Mouse (Mus musculus) layer of hippocampus, adult 2 months (tissue): ENCODE results near the gene Tspan32. TPM values are rescaled to one million over a fixed set of nuclear protein-coding genes. Genes with fewer than 3 reads are reported as not detected.

Source experiments
- DNase-seq, 2 experiments: peaks; one replicate each; pipeline ENCODE4 v3.0.0; 2022; ENCODE audit warnings: low spot score in 2 of 2
- H3K27ac ChIP-seq: fragments of 200-600 bp; 2 replicates; pipeline ENCODE4 v1.8.1; 2022
- H3K4me3 ChIP-seq: fragments of 200-600 bp; 2 replicates; pipeline ENCODE4 v1.8.1; 2022; ENCODE audit warnings: mild to moderate bottlenecking
- CTCF ChIP-seq: fragments of 200-600 bp; conservative IDR thresholded peaks from 2 replicates; pipeline ENCODE4 v1.8.1; 2022; ENCODE audit warnings: antibody characterized with exemption, mild to moderate bottlenecking, moderate library complexity
- long read RNA-seq, 2 experiments: library from polyadenylated mRNA; stranded (forward); transcript quantifications; one replicate each; pipeline ENCODE4 v2.0.0; 2021; ENCODE audit warnings: borderline mapping rate in 2 of 2
- total RNA-seq, 2 experiments: library from RNA; stranded (reverse); gene quantifications; 2 replicates each; pipeline ENCODE4 v1.2.3; 2021

Tspan32 gene
- total RNA-seq = under 1 TPM in 1 of 2 experiments, not detected in 1; 0.36 TPM
- long read RNA-seq, experiment 1, partial matches to known transcripts = 0 of 1 reads
- long read RNA-seq, experiment 1, other reads (novel, unspliced or antisense) = 1 of 1 reads
- long read RNA-seq, experiment 2 = 0 reads

DNA sequence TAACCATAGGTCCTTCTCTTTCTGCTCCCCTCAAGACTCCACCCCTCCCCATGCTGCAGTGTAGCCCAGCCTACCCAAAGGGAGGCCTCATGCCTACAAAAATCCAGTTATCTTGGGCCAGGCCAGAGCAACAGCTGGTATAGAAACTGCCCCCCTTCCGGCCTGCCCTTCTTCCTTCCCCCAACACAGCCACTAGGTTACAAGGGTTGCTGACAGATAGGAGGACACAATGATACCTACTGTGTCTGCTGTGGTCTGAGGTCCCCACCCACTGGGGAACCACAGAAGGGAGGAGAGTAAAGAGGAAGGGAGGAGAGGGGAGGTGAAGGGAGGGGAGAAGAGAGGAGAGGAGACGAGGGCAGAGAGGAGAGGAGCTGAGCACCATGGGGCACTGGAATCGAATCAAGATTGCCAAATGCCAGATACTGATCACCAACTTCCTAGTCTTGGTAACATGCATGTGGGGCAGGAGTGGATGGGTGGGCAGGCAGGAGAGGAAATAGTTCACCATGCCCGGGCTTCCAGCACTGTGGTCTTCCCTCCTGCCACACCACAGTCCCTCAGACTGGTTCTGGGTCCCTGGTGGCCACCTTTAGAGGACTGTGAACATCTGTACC, at the start of gene Tspan32:
TSS of gene Tspan32 (plus strand) at position 320 of the 617 bp plus-strand sequence.
- H3K4me3 ChIP-seq = no peak within 1 kb of the TSS
- DNase-seq = no peak
- no peak for TF ChIP-seq CTCF
- no peak within 1 kb of the TSS for H3K27ac ChIP-seq

- TF ChIP-seq CTCF = no peak
- H3K27ac ChIP-seq = no peak overlapping the region
- DNase-seq = no peak
- H3K4me3 ChIP-seq = no peak overlapping the region
These were observed 48.8 kb upstream of the Tspan32 start for GRCm38 (mm10) chr7:142956018-142956417.

DNA sequence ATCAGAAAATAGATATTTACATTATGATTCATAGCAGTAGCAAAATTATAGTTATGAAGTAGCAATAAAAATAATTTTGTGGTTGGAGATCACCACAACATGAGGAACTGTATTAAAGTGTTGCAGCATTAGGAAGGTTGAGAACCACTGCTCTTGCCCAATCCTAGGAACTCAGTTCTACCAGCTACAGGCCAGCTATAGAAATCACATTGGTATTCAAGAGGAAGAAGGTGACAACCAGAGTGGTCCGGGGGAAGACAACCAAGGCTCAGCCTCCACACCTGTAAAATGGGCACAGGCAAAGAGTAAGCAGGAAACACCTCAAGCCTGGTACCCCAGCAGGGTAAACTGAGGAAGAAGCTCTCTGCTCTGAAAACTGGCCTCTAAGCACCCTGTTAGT, 46.0 kb upstream of the Tspan32 start:
- no peak for DNase-seq
- no peak for TF ChIP-seq CTCF
- Histone ChIP-seq H3K27ac (no peak overlapping the region), H3K4me3 (no peak overlapping the region)

GRCm38 (mm10) chr7:142959752-142960151, 45.1 kb upstream of the Tspan32 start:
- DNase-seq = no peak
- Histone ChIP-seq H3K4me3 (no peak overlapping the region), H3K27ac (no peak overlapping the region)
- TF ChIP-seq CTCF = no peak

DNA sequence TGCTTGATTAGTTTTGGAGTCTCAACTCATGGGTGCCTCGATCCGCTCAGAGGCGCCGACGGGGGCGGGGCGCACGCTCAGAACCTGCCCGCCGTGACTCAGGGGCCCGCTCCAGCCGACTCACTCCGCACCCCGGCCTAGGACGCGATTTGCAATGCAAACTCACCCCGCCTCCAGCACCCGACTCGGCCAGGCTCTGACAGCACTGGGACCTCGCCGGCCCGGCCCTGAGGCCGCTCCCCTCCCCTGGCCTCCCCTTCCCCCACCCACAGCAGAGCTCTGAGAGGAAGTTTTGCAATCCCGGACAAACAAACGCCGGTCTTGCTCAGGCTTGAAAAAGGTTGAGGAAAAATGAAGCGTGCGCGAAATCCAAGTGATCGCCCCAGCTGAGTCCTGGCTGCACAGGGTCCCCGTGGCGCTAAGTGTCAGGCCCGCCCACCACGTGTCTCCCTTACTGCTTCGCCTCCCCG, 37.4 kb upstream of the Tspan32 start:
- Histone ChIP-seq H3K4me3 (peak overlapping the region; percentile 55), H3K27ac (no peak overlapping the region)
- no peak for TF ChIP-seq CTCF
- DNase-seq = no peak

- H3K27ac ChIP-seq = no peak overlapping the region
- DNase-seq = peak; percentile 49 to 53
- TF ChIP-seq CTCF = peak; percentile 43
- peak overlapping the region; percentile 55 for H3K4me3 ChIP-seq
These were observed 36.7 kb upstream of the Tspan32 start for GRCm38 (mm10) chr7:142967884-142968808.

DNA sequence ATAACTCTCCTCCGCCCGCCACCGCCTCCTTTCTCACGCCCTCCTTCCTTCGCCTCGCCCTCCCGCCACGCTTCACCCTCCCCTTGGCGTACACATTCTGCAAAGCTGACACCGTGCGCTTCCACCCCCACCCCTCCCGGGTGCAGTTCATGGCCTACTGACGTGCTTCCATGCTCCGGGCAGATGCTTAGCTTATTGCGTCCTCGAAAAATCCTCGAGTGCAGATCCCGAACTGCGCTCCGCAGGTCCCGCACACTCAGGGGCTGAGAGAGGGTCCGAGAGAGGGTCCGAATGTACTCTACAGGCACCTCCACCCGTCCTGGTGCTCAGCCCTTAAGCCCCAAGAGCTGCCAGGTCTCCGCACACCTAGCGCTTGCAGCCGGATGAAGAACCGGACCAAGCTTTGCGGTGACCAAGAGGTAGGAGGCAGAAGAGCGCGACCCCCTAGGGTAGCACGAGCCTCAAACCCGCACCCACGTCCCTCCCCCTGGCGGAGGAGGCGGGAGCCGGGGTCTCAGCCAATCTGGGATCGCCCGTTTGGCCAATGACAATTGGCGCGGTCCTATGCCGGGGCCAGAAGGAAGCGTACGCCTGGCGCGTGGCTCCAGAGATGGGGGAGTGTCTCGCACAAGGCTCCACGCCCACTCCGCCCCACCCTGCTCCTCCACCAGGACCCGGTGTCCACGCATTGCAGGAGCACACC, 35.9 kb upstream of the Tspan32 start, which contains the start of gene Ascl2:
TSS of gene Ascl2 (minus strand) at position 456 of the 703 bp plus-strand sequence.
- H3K4me3 ChIP-seq = peak within 1 kb of the TSS; percentile 55
- no peak within 1 kb of the TSS for H3K27ac ChIP-seq
- no peak; the same call in 1 of the 2 replicates for TF ChIP-seq CTCF
- DNase-seq = peak in 1 of 2 experiments; percentile 10

DNA sequence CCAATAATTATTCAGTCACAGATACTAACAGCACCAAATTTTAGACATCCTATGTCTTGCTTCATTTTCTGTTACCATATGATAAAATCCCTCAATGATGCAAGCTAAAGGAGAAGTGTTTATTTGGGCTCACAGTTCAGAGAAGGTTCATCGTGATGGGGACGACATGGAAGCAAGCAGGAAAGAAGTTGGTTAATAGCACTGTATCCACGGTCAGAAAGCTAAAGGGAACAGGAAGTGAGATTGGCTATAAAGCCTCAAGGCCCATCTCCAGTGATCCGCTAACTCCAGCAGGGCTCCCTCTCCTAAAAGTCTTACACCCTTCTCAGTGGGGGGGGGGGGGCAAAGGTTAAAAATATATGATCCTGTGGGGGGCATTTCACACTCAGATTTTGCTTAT, 22.9 kb upstream of the Tspan32 start:
- TF ChIP-seq CTCF = no peak
- no peak overlapping the region for H3K27ac ChIP-seq
- DNase-seq = no peak
- H3K4me3 ChIP-seq = no peak overlapping the region

DNA sequence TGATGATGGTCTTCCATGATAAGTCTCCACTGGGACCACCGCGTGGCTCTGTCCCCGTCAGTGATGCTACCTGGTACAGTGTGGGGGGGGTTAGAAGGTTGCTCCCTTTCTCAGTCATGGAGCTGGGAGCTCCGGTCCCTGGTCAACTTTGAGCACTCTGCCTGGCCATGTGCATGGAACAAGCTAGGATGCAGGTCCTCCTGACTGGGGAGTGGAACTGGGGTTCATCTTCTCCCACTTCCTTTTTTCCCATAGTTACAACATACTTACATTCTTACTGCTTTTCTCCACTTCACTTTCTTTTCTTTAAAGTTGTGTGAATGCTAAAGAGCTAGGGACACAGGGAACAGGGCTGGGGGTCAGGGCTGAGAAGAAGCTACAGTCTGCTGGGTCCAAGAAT, 19.7 kb upstream of the Tspan32 start:
- H3K4me3 ChIP-seq = no peak overlapping the region
- no peak for TF ChIP-seq CTCF
- H3K27ac ChIP-seq = no peak overlapping the region
- DNase-seq = no peak

GRCm38 (mm10) chr7:142987718-142988117, 17.1 kb upstream of the Tspan32 start:
- Histone ChIP-seq H3K27ac (no peak overlapping the region), H3K4me3 (no peak overlapping the region)
- no peak for TF ChIP-seq CTCF
- DNase-seq = no peak

DNA sequence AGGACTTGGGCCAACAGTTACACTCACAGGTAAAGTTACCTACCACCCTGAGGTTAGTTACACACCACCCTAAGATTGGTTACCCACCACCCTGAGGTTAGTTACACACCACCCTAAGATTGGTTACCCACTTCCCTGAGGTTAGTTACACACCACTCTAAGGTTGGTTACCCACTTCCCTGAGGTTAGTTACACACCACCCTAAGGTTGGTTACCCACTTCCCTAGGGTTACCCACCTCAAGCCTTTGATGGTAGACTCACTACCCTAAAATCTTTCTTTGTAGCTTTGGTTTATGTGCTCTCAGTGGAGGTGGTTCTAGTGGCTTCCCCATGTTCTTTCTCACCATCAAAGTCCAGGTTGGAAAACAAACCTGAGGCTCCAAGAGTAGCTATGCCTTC, 9.8 kb upstream of the Tspan32 start:
- no peak for DNase-seq
- TF ChIP-seq CTCF = no peak
- Histone ChIP-seq H3K27ac (no peak overlapping the region), H3K4me3 (no peak overlapping the region)

DNA sequence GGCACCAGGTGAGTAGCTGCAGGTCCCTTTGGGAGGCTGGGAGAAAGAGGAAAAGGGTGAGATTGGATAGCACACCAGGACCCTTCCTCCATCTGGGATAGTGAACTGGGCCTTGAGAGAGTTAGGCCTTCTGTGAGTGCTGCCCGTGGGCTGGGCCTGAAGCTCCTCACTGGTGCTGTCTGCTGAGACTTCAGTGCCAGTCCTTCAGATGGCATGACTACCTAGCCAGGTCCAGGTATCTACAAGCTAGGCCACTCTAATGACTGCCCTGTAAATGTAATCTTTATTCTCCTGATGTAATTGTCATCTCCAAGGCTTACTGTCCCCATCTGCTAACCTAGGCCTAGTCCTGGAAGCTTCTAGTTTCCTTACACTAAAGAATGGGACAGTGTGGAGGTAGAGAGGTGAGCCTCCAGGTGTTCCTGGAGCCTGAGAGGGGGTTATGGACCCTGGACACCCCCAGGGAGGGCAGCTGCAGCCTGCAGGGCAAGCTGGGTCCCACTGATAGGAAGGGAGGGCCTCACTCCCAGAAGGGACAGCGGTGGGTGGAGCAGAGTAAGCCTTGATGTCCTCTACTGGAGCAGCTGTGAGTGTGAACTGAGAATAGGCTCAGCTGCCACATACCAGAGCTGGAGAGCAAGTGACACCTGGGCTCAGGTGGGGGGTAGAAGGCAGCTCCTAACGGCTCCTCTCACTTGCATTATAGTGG, 9.1 kb upstream of the Tspan32 start:
- TF ChIP-seq CTCF = no peak

DNA sequence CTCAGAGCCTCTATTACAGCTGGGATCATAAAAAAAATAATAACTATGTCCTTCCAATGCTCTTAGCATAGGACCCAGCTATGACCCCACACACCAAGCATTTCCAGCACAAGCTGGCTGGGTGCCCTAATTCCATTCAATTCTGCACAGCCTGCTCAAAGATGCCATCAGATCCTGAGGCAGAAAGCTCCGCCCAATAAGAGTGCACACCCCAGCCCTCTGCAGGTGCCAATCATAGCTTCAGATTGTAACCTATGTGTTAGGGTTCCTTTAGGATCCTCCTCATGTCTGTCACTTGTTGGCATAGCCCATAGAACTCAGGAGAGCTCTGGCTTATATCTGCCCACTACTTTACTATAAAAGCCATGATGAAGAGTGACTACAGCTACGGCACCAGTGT, 7.8 kb upstream of the Tspan32 start:
- Histone ChIP-seq H3K27ac (no peak overlapping the region), H3K4me3 (no peak overlapping the region)
- no peak for DNase-seq
- TF ChIP-seq CTCF = no peak

More for the DNA sequence above, 9.1 kb upstream of the Tspan32 start:
- Histone ChIP-seq H3K27ac (no peak overlapping the region), H3K4me3 (no peak overlapping the region)
- no peak for DNase-seq
